Mouse (Mus musculus) megakaryocyte, embryonic 14.5 days (primary cell): ENCODE measurements at regions not wholly inside any gene's neighbourhood (a gene's known extent, or its start where the extent isn't known, plus 50 kb on each side); places are given as distances from the start of the nearest gene placed in this dataset.

Experiments used
- FLI1 ChIP-seq: IDR thresholded peaks from 2 replicates; pipeline ENCODE4 v1.6.1; 2012; ENCODE audit warnings: low read length, inconsistent platforms, mixed read lengths
- GATA1 ChIP-seq: IDR thresholded peaks from 3 replicates; pipeline ENCODE4 v1.6.1; 2012; ENCODE audit warnings: mixed read lengths, low read length, inconsistent platforms, borderline replicate concordance

DNA sequence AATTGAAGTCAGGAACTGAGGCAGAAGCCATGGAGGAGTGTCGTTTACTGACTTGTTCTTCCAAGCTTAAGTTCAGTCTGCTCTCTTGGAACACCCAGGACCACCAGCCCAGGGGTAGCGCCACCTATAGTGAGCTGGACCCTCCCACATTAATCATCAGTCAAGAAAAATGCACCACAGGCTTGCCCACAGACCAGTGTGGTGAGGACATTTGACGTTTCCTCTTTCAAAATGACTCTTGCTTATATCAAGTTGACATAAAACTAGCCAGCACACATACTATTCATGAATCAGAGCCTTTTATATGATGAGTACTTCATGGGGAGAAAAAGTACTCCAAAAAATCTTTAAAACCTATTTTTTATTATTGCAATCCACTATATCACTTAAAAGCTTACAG, 69.7 kb upstream of the Paip1 start:
- TF ChIP-seq FLI1 (no peak), GATA1 (no peak)
